Mouse (Mus musculus): Measurements from ENCODE around the gene Cd86. TPM values are rescaled to one million over a fixed set of nuclear protein-coding genes. Genes with fewer than 3 reads are reported as not detected.

The Cd86 gene
- total RNA-seq, 2 experiments from 2014 or later: 1.6 to 1.7 TPM

DNA sequence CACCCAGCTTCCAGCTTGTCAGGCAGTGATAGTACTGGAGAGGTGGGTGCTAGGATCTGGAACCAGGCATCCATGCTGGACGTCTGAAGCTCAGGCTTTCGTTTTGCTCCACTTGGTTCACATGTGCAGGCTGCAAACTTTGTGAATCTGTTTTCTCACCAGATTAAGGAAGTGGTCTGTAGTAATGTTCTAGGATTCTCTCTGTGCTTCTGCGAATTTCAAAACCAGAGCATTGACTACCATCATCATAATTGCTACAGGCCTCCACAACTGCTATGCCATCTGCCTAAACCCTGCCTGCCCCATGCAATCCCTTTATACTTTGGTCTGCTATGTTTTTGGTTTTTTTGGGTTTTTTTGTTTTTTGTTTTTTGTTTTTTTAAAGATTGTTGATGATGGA lies 44.8 kb downstream of the Cd86 start:
- DNase-seq: no peak
- intact Hi-C loops (cut with DNase I): no loop called here

- no peak for DNase-seq
- intact Hi-C loops (cut with DNase I): no loop called here
Observed at GRCm38 (mm10) chr16:36613701-36614100, 52.2 kb downstream of the Cd86 start.

DNA sequence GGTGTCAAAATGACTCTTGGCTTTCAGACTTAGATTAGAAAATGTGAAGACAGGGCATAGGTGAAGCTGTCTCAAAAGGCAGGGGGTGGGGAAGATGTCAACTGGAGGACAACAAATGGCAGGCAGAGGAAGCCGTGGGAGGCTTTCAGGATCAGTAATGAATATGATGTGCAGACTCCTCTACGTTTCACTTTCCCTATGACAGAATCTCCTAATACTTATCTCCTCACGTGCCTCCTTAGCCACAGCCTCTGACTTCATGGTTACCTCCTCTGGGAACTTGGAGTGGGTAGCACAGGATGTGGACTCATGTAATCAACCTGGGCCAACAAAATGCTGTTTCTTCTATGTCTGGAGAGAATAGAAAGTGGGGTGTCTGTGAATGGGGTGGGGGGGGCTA lies 63.2 kb downstream of the Cd86 start:
- intact Hi-C loops (cut with DNase I): no loop called here

GRCm38 (mm10) chr16:36598265-36598664 lies 67.6 kb downstream of the Cd86 start:
- intact Hi-C loops (cut with DNase I): no loop called here
- DNase-seq: no peak

More for the DNA sequence above, 63.2 kb downstream of the Cd86 start:
- DNase-seq: no peak

DNA sequence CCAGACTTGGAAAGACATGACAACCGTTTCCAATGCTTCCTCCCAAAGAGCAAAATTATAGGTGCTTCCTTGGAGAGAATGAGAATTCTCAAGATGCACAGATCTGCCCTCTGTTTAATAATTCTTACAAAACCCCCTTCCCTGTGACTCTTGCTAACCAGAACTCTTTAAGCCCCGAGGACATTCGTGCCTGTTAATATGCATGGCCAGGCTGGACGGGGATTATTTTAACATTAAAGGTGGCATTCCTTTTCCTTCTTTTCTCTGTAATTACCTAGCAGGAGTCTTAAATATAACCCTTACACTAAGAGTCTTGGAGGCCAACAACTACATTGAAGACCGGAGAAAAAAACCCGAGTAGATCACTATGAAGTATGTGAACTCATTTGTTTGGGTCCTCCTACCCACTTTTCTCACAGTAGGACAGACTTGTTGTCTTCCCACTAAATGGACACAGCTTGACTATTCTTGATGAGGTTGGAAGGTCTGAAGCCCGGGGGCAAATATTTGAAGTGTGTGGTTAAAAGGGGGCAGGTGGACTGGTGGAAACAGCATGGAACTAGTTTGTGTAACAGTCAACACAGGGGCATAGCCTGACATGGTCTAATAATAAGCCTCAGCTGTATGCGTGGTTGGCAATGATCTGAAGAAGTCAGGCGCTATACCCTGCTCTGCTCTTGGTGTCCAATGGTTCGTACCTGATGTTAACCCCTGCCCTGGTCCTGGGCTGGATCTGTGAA lies 69.0 kb downstream of the Cd86 start:
- intact Hi-C loops (cut with DNase I): no loop called here
- no peak for DNase-seq

- no peak for DNase-seq
- intact Hi-C loops (cut with DNase I): no loop called here
Observed at GRCm38 (mm10) chr16:36589898-36590297, 76.0 kb downstream of the Cd86 start.

- intact Hi-C loops (cut with DNase I): no loop called here
- no peak for DNase-seq
Observed at GRCm38 (mm10) chr16:36587971-36588370, 77.9 kb downstream of the Cd86 start.

DNA sequence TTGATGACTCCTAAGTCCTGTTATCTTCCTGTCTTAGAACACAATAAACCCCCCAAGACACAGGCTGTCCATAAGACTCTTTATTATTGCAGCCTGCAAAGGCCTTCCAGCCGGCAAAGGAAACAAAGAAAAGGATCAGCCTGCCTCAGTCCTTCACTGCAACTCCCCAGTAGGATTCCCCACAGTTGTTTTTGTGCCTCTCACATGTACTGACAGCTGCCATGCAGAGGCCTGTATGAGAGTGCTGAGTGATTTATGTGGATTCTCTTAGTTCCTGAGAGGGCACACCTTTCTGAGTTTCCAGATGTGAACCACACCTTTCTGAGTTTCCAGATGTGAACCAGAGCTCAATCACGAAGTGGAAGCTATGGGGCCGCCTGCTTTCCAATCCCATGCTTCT lies 83.8 kb downstream of the Cd86 start:
- intact Hi-C loops (cut with DNase I): no loop called here

GRCm38 (mm10) chr16:36571942-36572341 lies 93.9 kb downstream of the Cd86 start:
- DNase-seq: no peak
- intact Hi-C loops (cut with DNase I): no loop called here

More for the DNA sequence above, 83.8 kb downstream of the Cd86 start:
- DNase-seq: no peak

DNA sequence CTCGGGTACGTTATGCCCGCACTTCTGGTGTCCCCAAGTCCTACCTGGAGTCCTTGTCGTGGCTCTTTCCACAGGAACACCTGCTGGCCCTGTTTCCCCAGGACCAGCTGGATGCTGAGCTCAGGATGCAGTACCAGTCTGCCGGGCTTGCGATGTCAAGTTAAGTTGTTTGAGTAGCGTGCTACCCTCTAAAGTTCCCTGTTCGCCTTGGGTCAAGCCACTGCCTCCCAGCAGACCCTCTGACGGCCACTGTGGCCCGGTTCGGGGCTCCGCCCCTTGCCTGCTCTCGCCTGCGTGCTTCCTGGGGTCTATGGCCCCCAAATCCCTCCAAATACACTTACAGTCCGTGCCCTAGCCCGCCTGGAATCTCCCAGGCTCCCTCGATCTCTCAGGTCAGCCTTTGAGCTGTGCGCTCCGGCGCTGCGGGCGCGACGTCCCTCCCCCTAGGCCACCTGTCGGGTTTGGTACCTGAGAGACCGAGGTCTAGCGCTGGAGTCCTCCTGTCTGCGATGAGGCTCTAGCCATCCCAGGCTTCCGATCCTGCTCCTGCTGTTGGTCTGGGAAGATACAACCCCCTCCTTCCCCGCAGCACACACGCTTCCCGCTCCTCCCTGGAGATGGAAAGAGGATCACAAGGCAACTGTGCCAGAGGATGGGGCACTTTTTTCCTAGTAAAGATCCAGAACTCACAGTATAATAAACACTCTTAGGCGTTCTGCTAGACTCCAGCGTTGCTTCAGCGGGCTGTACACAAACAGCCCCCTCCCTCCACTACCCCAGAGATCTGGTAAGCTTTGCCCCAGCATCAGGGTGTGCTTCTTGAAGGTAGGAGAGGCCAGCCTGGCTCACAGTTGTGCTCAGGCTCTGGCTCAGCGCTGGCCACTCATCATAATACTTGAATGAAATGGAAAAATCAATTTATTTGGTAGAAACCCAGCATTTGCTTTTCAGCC lies 104.2 kb downstream of the Cd86 start, which contains the start of gene Casr:
TSS of gene Casr (minus strand) at position 756 of the 953 bp plus-strand sequence.
- DNase-seq: no peak
- intact Hi-C loops (cut with DNase I): no loop called here

- intact Hi-C loops (cut with DNase I): no loop called here
- DNase-seq: no peak
Observed at GRCm38 (mm10) chr16:36559573-36559972, 106.3 kb downstream of the Cd86 start.

DNA sequence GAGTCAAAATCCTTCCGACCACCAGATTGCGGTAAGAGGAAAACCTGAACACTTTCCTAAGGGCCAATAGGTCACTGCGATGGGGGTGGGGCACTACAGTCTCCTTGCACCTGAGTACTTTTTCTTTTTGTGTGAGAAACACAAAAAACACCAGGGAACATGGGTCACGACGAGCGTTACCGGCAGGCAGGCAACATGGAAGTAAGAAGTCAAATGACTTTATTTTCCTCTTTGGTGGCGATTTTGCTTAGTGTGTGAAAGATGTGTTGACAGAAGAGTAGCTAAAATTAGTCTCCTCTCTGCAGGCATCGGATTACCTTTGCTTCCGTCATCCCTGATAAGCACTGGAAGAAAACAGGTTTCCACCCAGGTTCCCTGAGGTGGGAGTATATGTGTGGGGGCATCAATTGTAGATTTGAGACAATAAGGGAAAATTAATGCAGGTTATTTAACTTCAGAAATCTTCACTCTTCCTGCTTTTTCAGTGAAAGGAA lies 110.2 kb downstream of the Cd86 start:
- no peak for DNase-seq

More for the DNA sequence above, 110.2 kb downstream of the Cd86 start:
- intact Hi-C loops (cut with DNase I): no loop called here

Other genes with a start within 250 kb of the Cd86 start
- not detected for gene Stfa3, start 210.7 kb downstream of the Cd86 start, total RNA-seq (2021)
- not detected for gene Casr, start 103.9 kb downstream of the Cd86 start, total RNA-seq (2021)
- gene Ildr1, start 27.9 kb upstream of the Cd86 start, total RNA-seq (2021): under 1 TPM; 0.07 to 0.19 TPM
- 1 to 10 TPM; 3.6 to 4.0 TPM for gene Slc15a2, start 118.9 kb upstream of the Cd86 start, total RNA-seq (2021)
- gene Iqcb1, start 162.3 kb upstream of the Cd86 start, total RNA-seq (2021): 10 to 100 TPM; 11.6 to 11.9 TPM
- under 1 TPM; 0.60 to 0.71 TPM for gene Eaf2, start 208.9 kb upstream of the Cd86 start, total RNA-seq (2021)
- 10 to 100 TPM; 36.0 to 41.0 TPM for gene Golgb1, start 209.1 kb upstream of the Cd86 start, total RNA-seq (2021)